Mouse (Mus musculus) stomach, embryonic 15.5 days (tissue): ENCODE results near the gene Acss1. TPM values are rescaled to one million over a fixed set of nuclear protein-coding genes. Genes with fewer than 3 reads are reported as not detected.

Source experiments
- ATAC-seq: fragments of 200-750 bp; cut with Nextera tagmentation; 2 replicates; pipeline ENCODE4 v1.8.0; 2017; ENCODE audit warnings: low read depth, moderate number of reproducible peaks, moderate TSS enrichment; ENCODE audit not compliant: insufficient read depth, low FRiP score
- H3K27ac ChIP-seq: fragments of 300-500 bp; sonication (generic); 2 replicates; pipeline ENCODE4 v1.5.1; 2015; ENCODE audit warnings: mild to moderate bottlenecking, inconsistent platforms
- H3K27me3 ChIP-seq: fragments of 300-500 bp; sonication (generic); replicated peaks from 2 replicates; pipeline ENCODE4 v1.6.1; 2015; ENCODE audit warnings: inconsistent platforms
- H3K36me3 ChIP-seq: fragments of 300-500 bp; sonication (generic); 2 replicates; pipeline ENCODE4 v1.6.1; 2015; ENCODE audit warnings: inconsistent platforms
- H3K4me1 ChIP-seq: fragments of 300-500 bp; sonication (generic); 2 replicates; pipeline ENCODE4 v1.6.1; 2015; ENCODE audit warnings: inconsistent platforms
- H3K4me2 ChIP-seq: fragments of 300-500 bp; sonication (generic); 2 replicates; pipeline ENCODE4 v1.6.1; 2015; ENCODE audit warnings: mild to moderate bottlenecking, inconsistent platforms
- H3K4me3 ChIP-seq: fragments of 300-500 bp; sonication (generic); replicated peaks from 2 replicates; pipeline ENCODE4 v1.5.1; 2015; ENCODE audit warnings: inconsistent platforms
- H3K9ac ChIP-seq: fragments of 300-500 bp; sonication (generic); 2 replicates; pipeline ENCODE4 v1.6.1; 2015; ENCODE audit warnings: inconsistent platforms
- H3K9me3 ChIP-seq: fragments of 300-500 bp; sonication (generic); 2 replicates; pipeline ENCODE4 v1.6.1; 2016; ENCODE audit warnings: inconsistent platforms
- WGBS: fragments of 180-500 bp; shearing (Covaris S2); methylation state at CpG from one replicate; pipeline ENCODE4 v1.1.7; 2015; 5-methylcytosine and 5-hydroxymethylcytosine counted together
- polyA plus RNA-seq: library from polyadenylated mRNA; unstranded; fragments of >200 nt; fragmentation: Nextera tagmentation; extraction: Ambion mirVana; gene quantifications from 2 replicates; pipeline ENCODE4 v1.2.1, GENCODE M21; 2015

Acss1 gene
- polyA plus RNA-seq, 1 experiment from 2014 or later, result 27.8 TPM

DNA sequence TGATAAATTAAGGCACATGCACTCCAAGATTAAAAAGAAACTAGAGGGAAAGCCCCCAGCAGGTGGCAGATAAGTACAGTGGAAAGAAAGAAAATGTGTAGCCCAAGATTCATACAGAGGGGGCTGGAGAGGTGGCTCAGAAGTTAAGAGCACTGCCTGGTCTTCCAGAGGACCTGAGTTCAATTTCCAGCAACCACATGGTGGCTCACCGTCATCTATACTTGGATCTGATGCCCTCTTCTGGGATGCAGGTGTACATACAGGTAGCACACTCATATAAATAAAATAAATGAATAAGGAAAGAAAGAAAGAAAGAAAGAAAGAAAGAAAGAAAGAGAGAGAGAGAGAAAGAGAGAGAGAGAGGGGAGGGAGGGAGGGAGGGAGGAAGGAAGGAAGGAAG is 7.2 kb upstream of the Acss1 start:
- WGBS, result 26% methylated on average over 1 of the region's 1 CpGs
- Histone ChIP-seq H3K36me3 (no peaks in the 10 kb centered on the region), H3K27ac (no peak overlapping the region), H3K27me3 (no peaks in the 10 kb centered on the region), H3K4me1 (no peaks in the 10 kb centered on the region), H3K4me2 (no peak overlapping the region), H3K9me3 (no peaks in the 10 kb centered on the region), H3K4me3 (no peak overlapping the region), H3K9ac (no peak overlapping the region)
- no peak for ATAC-seq

GRCm38 (mm10) chr2:150674900-150675299 is 6.6 kb upstream of the Acss1 start:
- Histone ChIP-seq H3K27ac (no peak overlapping the region), H3K4me3 (no peak overlapping the region), H3K4me2 (no peak overlapping the region), H3K4me1 (no peaks in the 10 kb centered on the region), H3K36me3 (no peaks in the 10 kb centered on the region), H3K27me3 (no peaks in the 10 kb centered on the region), H3K9ac (no peak overlapping the region), H3K9me3 (no peaks in the 10 kb centered on the region)
- peak; percentile 5; the same call in 1 of the 2 replicates for ATAC-seq
- WGBS, result 0% methylated on average over 2 of the region's 2 CpGs

- Histone ChIP-seq H3K4me1 (no peaks in the 10 kb centered on the region), H3K9ac (no peak overlapping the region), H3K4me3 (no peak overlapping the region), H3K4me2 (no peak overlapping the region), H3K36me3 (no peaks in the 10 kb centered on the region), H3K9me3 (no peaks in the 10 kb centered on the region), H3K27me3 (no peaks in the 10 kb centered on the region), H3K27ac (no peak overlapping the region)
- WGBS, result 84% methylated on average over 11 of the region's 11 CpGs
- ATAC-seq, result no peak
These were observed 5.6 kb upstream of the Acss1 start for GRCm38 (mm10) chr2:150673929-150674328.

GRCm38 (mm10) chr2:150671609-150672290 is 3.5 kb upstream of the Acss1 start:
- Histone ChIP-seq H3K9me3 (no peaks in the 10 kb centered on the region), H3K36me3 (no peaks in the 10 kb centered on the region), H3K4me3 (no peak overlapping the region), H3K4me1 (peaks cover 16% of the 10 kb centered on the region; the same call in 1 of the 2 replicates), H3K4me2 (no peak overlapping the region), H3K27me3 (no peaks in the 10 kb centered on the region), H3K9ac (no peak overlapping the region), H3K27ac (no peak overlapping the region)
- WGBS, result 74% methylated on average over 8 of the region's 8 CpGs
- ATAC-seq, result no peak

DNA sequence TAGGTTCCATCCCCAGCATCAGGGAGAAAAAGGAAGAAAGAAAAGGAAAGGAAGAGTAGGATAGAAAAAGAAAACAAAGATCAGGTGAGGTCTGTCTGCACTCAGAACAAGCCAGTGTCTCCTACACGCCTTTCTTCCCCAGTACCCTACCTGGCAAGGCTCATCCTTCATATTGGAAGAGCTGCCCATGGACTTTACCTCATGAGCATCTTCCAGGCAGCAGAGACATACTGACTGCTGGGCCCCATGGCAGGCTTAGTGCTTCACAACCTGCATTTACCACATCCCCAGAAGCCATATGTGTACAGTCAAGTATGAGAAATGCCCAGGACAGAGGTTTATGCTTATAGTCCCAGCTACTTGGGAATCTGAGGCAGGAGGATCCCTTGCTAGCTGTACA is 2.6 kb upstream of the Acss1 start:
- no peaks in the 10 kb centered on the region for H3K36me3 ChIP-seq

DNA sequence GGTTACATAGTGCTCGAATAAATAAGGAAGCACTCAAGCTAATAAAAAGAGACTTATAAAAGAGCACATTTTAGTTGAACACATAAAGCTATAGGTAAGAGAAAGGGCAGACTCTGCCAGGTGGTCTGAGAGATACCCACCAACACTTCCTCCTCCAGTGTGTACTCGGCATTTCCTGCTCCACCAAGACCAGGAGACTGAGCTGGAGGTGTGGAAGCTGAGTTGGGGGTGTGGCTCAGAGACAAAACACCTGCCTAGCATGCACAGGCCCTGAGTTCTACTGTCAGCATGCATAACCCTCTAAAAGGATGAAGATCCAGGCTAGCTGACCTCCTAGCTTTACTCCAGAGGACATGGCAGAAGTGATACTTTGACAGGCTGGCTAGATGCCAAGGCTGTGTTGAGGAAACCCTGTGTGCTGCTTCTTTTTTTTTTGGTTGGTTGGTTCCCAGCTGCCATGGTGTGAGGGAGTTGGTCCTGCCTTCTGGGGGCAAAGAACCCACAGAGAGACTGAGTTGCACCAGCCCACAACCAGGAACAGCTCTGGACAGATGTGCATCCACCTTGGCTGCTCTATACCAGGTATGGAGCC is 1.2 kb upstream of the Acss1 start:
- WGBS, result 64% methylated on average over 2 of the region's 2 CpGs
- Histone ChIP-seq H3K27ac (peak overlapping the region; percentile 85; the same call in 1 of the 2 replicates), H3K4me3 (no peak overlapping the region), H3K4me1 (peaks cover 25% of the 10 kb centered on the region), H3K9ac (no peak overlapping the region), H3K27me3 (no peaks in the 10 kb centered on the region), H3K36me3 (no peaks in the 10 kb centered on the region), H3K9me3 (no peaks in the 10 kb centered on the region), H3K4me2 (no peak overlapping the region)
- ATAC-seq, result no peak

More for the DNA sequence above, 2.6 kb upstream of the Acss1 start:
- Histone ChIP-seq H3K4me2 (no peak overlapping the region), H3K9me3 (no peaks in the 10 kb centered on the region), H3K4me1 (peaks cover 19% of the 10 kb centered on the region), H3K27me3 (no peaks in the 10 kb centered on the region), H3K4me3 (no peak overlapping the region), H3K27ac (no peak overlapping the region), H3K9ac (no peak overlapping the region)
- ATAC-seq, result no peak
- 85% methylated on average over 1 of the region's 1 CpGs for WGBS

DNA sequence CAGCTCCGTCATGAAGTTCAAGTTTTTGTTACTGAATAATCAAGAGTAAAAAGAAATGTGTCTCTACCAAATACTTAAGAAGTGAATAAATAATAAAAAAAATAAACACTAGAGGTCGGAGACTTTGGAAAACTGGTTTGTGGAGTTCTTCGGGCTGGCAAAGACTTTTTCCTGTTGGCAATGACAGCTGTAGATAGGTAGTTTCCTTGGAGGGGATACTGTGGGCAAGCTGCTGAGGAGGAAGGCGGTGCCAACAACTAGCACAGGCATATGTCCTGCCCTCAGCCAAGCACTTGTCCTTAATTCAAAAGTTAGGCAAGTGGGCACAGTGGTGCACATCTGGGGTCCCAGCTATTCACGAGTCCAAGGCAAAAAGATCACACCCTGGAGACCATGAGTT is 656 bp upstream of the Acss1 start:
- H3K27me3 ChIP-seq, result no peaks in the 10 kb centered on the region
- H3K9me3 ChIP-seq, result no peaks in the 10 kb centered on the region
- no peak for ATAC-seq
- no peak overlapping the region for H3K9ac ChIP-seq
- no peaks in the 10 kb centered on the region for H3K36me3 ChIP-seq
- H3K4me2 ChIP-seq, result 0 out of 2 replicates have a peak overlapping the region, but pooled peaks have one; percentile 93
- H3K4me1 ChIP-seq, result peaks cover 25% of the 10 kb centered on the region
- 0 out of 2 replicates have a peak overlapping the region, but pooled peaks have one; percentile 68 for H3K4me3 ChIP-seq
- 68% methylated on average over 5 of the region's 5 CpGs for WGBS
- peak overlapping the region; percentile 85; the same call in 1 of the 2 replicates for H3K27ac ChIP-seq

DNA sequence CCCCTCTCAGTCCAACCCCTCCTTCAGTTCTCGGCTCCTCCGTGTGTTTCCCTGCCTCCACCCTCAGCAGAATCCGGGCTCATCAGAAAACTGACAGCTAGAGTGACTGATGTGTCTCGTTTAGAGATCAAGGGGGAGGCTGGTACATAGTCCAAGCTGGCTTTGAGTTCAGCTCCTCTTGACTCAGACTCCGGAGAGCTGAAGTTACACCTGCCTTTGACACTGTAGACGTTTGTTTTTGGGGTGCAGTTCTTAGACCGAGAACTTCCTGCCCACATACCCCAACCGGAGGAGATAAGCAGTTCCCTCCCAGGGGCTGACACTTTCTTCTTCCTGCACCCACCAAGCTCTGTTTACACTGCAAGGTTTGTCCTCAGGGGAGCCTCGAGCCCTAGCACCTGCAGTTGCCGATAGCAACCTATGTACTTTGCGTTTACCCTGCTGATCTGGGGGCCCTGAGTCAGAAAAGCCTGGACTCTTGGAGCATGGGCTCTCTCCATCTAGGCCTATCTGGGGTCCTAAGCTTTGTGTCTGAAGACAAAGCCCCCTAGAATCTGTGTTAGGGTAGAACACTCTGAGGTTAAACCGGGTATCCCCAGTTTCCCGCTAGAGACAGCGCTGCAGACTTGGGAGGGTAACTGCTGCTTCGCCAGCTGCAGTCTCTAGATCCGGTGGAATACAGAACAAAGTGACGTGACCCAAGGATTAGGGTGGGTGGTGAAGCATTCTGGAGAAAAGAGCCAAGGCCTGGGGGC is 1.1 kb downstream of the Acss1 start:
- Histone ChIP-seq H3K36me3 (no peaks in the 10 kb centered on the region), H3K27me3 (no peaks in the 10 kb centered on the region)

GRCm38 (mm10) chr2:150666723-150667064 is 1.6 kb downstream of the Acss1 start:
- Histone ChIP-seq H3K9me3 (no peaks in the 10 kb centered on the region), H3K27ac (peak overlapping the region; percentile 85; the same call in 1 of the 2 replicates), H3K4me1 (peaks cover 25% of the 10 kb centered on the region), H3K9ac (no peak overlapping the region), H3K4me2 (peak overlapping the region; percentile 93), H3K4me3 (peak overlapping the region; percentile 68), H3K27me3 (no peaks in the 10 kb centered on the region), H3K36me3 (no peaks in the 10 kb centered on the region)
- ATAC-seq, result no peak
- WGBS, result 43% methylated on average over 7 of the region's 7 CpGs

More for the DNA sequence above, 1.1 kb downstream of the Acss1 start:
- peak overlapping the region; percentile 68 for H3K4me3 ChIP-seq
- no peaks in the 10 kb centered on the region for H3K9me3 ChIP-seq
- H3K9ac ChIP-seq, result peak overlapping the region; percentile 76; the same call in 1 of the 2 replicates
- peaks cover 25% of the 10 kb centered on the region for H3K4me1 ChIP-seq
- H3K27ac ChIP-seq, result peak overlapping the region; percentile 85
- WGBS, result 2% methylated on average over 17 of the region's 17 CpGs
- peak; percentile 62 for ATAC-seq
- peak overlapping the region; percentile 93 for H3K4me2 ChIP-seq

- Histone ChIP-seq H3K9ac (no peak overlapping the region), H3K27me3 (no peaks in the 10 kb centered on the region), H3K4me2 (peak overlapping the region; percentile 14), H3K4me1 (peaks cover 25% of the 10 kb centered on the region), H3K4me3 (no peak overlapping the region), H3K36me3 (no peaks in the 10 kb centered on the region), H3K27ac (peak overlapping the region; percentile 26; the same call in 1 of the 2 replicates), H3K9me3 (no peaks in the 10 kb centered on the region)
- ATAC-seq, result peak; percentile 27; the same call in 1 of the 2 replicates
- WGBS, result 41% methylated on average over 10 of the region's 10 CpGs
These were observed 2.5 kb downstream of the Acss1 start for GRCm38 (mm10) chr2:150665534-150666451.

DNA sequence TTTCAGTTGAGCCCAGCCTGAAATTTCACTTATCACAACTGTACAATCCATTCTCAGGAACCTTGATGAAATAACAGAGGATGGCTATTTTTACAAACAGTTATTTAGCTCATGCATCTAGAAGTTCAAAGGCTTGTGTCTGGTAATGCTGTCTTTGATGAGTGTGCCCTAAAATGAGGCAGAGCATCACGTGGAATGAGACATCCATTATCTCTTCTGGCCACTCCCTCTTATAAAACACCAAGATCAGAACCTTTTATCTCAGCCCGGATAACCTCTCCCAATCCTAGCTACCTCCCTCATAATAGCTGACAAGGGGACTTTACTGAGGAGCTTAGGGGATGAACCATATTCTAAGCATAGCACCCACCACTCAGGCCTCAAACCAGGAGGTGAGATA is 3.3 kb downstream of the Acss1 start:
- H3K27me3 ChIP-seq, result no peaks in the 10 kb centered on the region
- H3K4me1 ChIP-seq, result peaks cover 25% of the 10 kb centered on the region
- no peak for ATAC-seq
- no peaks in the 10 kb centered on the region for H3K36me3 ChIP-seq
- no peak overlapping the region for H3K4me2 ChIP-seq
- H3K4me3 ChIP-seq, result no peak overlapping the region
- H3K9ac ChIP-seq, result no peak overlapping the region
- 0 out of 2 replicates have a peak overlapping the region, but pooled peaks have one; percentile 26 for H3K27ac ChIP-seq
- H3K9me3 ChIP-seq, result no peaks in the 10 kb centered on the region
- 59% methylated on average over 2 of the region's 2 CpGs for WGBS
